Comparison of ENCODE assay signal across 8 mouse cellular contexts in the genomic region with DNA sequence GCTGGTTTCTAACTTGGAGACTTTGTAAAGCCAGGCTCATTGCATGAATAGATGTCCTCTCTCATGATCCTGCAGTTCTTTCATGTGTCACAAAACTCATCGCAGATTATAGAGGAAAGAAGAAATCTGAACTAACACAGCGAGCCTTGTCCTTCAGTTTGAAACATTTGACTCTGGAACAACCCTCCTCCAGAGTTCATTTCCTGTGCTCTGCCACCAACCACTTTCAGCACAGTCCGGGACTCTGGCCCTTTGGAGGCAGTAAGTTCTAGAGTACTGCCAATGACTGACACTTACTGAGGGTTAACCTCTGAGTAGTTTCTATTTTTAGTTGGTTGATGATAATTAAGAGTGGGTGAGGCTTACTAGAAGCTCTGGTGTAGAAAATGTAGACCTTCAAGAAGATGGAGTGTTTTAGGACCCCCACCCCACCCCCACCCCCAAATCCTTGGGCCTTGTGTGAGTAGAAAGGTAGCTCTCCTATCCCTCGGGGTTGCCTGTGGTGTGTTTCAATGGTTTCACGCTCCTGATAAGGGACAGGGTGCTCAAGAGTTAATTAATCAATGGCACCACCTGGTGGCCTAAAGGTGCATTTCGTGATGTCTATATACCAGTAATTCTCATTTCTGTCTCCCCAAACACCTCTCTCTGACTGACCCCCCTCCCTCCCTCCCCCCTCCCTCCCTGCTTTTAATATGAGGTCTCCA. TPM values are rescaled to one million over a fixed set of nuclear protein-coding genes. Genes with fewer than 3 reads are reported as not detected.
DNase-seq lines count a peak whose midpoint lies in the region; ATAC-seq and TF ChIP-seq lines count a peak whose summit lies in the region.

No protein-coding gene starts in this region.

- peak; percentile 87 for DNase-seq in brain, embryonic 14.5 days (ENCODE audit: low read depth)
- DNase-seq in liver: peak; percentile 85
- DNase-seq in monocyte, adult 2 months (ENCODE audit: low read depth in 1 of 2, low spot score in 2 of 2): peak; percentile 29 to 44
- DNase-seq in spleen, postnatal 14 days (ENCODE audit: low spot score in 2 of 2): peak; percentile 51 to 78

- no peak overlapping the region for H3ac ChIP-seq in C2C12 (ENCODE audit: control insufficient read depth, insufficient read length, low read depth)

- ATAC-seq in erythroid progenitor cell, adult 5-6 weeks (replicated peaks; ENCODE audit: low FRiP score, poor library complexity, severe bottlenecking): peak; percentile 82
- peak; percentile 81 for ATAC-seq in heart, embryonic 12.5 days (ENCODE audit: insufficient number of reproducible peaks, low FRiP score)
- ATAC-seq in kidney, embryonic 15.5 days (replicated peaks; ENCODE audit: low FRiP score): peak; percentile 75

- peak overlapping the region; percentile 50 for H3K4me2 ChIP-seq in heart, embryonic 12.5 days
- H3K4me2 ChIP-seq in kidney, embryonic 15.5 days: no peak overlapping the region

- H3K9ac ChIP-seq in heart, embryonic 12.5 days: no peak overlapping the region
- no peak overlapping the region for H3K9ac ChIP-seq in kidney, embryonic 15.5 days

- no peaks in the 10 kb centered on the region for H3K27me3 ChIP-seq in C2C12 (ENCODE audit: control insufficient read depth, insufficient read depth, insufficient read length)
- no peaks in the 10 kb centered on the region for H3K27me3 ChIP-seq in heart, embryonic 12.5 days (replicated peaks)
- H3K27me3 ChIP-seq in kidney, embryonic 15.5 days: no peaks in the 10 kb centered on the region

- H3K79me3 ChIP-seq in C2C12 (ENCODE audit: low read depth): no peaks in the 10 kb centered on the region

- H3K4me1 ChIP-seq in heart, embryonic 12.5 days (replicated peaks): peaks cover 22% of the 10 kb centered on the region
- H3K4me1 ChIP-seq in kidney, embryonic 15.5 days: peaks cover 7% of the 10 kb centered on the region; the same call in 1 of the 2 replicates

- no peaks in the 10 kb centered on the region for H3K36me3 ChIP-seq in C2C12 (ENCODE audit: control insufficient read depth, insufficient read depth)
- peaks cover 7% of the 10 kb centered on the region for H3K36me3 ChIP-seq in heart, embryonic 12.5 days
- H3K36me3 ChIP-seq in kidney, embryonic 15.5 days: peaks cover 1% of the 10 kb centered on the region; the same call in 1 of the 2 replicates

- WGBS in heart, embryonic 12.5 days: 23% methylated on average over 6 of the region's 6 CpGs
- whole genome bisulfite sequencing in kidney, embryonic 15.5 days: 21% methylated on average over 6 of the region's 6 CpGs

- no peaks in the 10 kb centered on the region for H3K9me3 ChIP-seq in heart, embryonic 12.5 days (replicated peaks)
- no peaks in the 10 kb centered on the region for H3K9me3 ChIP-seq in kidney, embryonic 15.5 days (replicated peaks)

- no peak for TF ChIP-seq POLR2A in brain, embryonic 14.5 days (IDR thresholded peaks at IDR 0.05; ENCODE audit: borderline replicate concordance, extremely low read depth, insufficient read depth, insufficient read length, poor library complexity, severe bottlenecking)

- peak; percentile 19 for TF ChIP-seq CTCF in C2C12 (IDR thresholded peaks at IDR 0.05; ENCODE audit: control insufficient read depth, insufficient read depth, insufficient read length)
- peak; percentile 68; the same call in 1 of the 2 replicates for TF ChIP-seq CTCF in brain, embryonic 14.5 days (IDR thresholded peaks at IDR 0.05; ENCODE audit: borderline replicate concordance, extremely low read depth, insufficient read depth, insufficient read length)

- H3K27ac ChIP-seq in heart, embryonic 12.5 days (ENCODE audit: poor library complexity, severe bottlenecking): peak overlapping the region; percentile 61
- no peak overlapping the region for H3K27ac ChIP-seq in kidney, embryonic 15.5 days

- H3K79me2 ChIP-seq in C2C12 (ENCODE audit: control insufficient read depth, insufficient read depth): no peaks in the 10 kb centered on the region

- no peak overlapping the region for H3K4me3 ChIP-seq in C2C12 (ENCODE audit: insufficient read depth, poor library complexity, severe bottlenecking)
- H3K4me3 ChIP-seq in heart, embryonic 12.5 days: 0 out of 2 replicates have a peak overlapping the region, but pooled peaks have one; percentile 13
- H3K4me3 ChIP-seq in kidney, embryonic 15.5 days (replicated peaks): no peak overlapping the region

TF ChIP-seq in C2C12, 6 proteins besides CTCF, POLR2A, EP300 and RAD21:
- TF ChIP-seq MAX (IDR thresholded peaks at IDR 0.05): no peak
- no peak for TF ChIP-seq MYOG (IDR thresholded peaks at IDR 0.05; ENCODE audit: control insufficient read depth, extremely low read depth, insufficient read length)
- TF ChIP-seq MYOD1 (IDR thresholded peaks at IDR 0.05; ENCODE audit: control insufficient read depth, insufficient read length, low read depth): no peak
- no peak for TF ChIP-seq CEBPB (IDR thresholded peaks at IDR 0.05; ENCODE audit: low read depth)
- TF ChIP-seq USF1 (IDR thresholded peaks at IDR 0.05; ENCODE audit: low read depth): no peak
- no peak for TF ChIP-seq FOSL1 (IDR thresholded peaks at IDR 0.05; ENCODE audit: insufficient read depth, low read length, poor library complexity, severe bottlenecking)
TF ChIP-seq in C2C12: peak in this region for 0.

RNA-seq across cellular contexts. Expression of a gene that starts 31.8 kb away (rescaled TPM):
- 5.2 TPM for polyA plus RNA-seq in C2C12 (2012; fragmentation: generic; extraction: Trizol)
- 10.9 and 11.3 TPM in 2 replicates for polyA plus RNA-seq in brain, embryonic 14.5 days (2012; rRNA removed)
- total RNA-seq in erythroid progenitor cell, adult 5-6 weeks (2015; ENCODE audit: low replicate concordance): 0.84 and 2.2 TPM in 2 replicates
- total RNA-seq in erythroid progenitor cell, adult 5-6 weeks (2017; ENCODE audit: low replicate concordance): 0.64 and 1.4 TPM in 2 replicates
- polyA plus RNA-seq in heart, embryonic 12.5 days (2016; fragmentation: Nextera tagmentation; extraction: Ambion mirVana): 7.1 and 8.7 TPM in 2 replicates
- polyA plus RNA-seq in kidney, embryonic 15.5 days (2015; fragmentation: Nextera tagmentation; extraction: Ambion mirVana): 8.5 and 9.7 TPM in 2 replicates

Comparison
In these comparisons a context has a peak if more than half of its experiments do, and no peak if none do; other contexts are left out.
1. DNase-seq: peak in every context shown above with its lines; median percentile 87 in brain, embryonic 14.5 days; 85 in liver; 64 in spleen, postnatal 14 days; 36 in monocyte, adult 2 months.